Mouse (Mus musculus): Measurements from ENCODE around the gene Astn2. TPM values are rescaled to one million over a fixed set of nuclear protein-coding genes. Genes with fewer than 3 reads are reported as not detected.

The Astn2 gene
- total and polyA plus RNA-seq, 3 experiments, result not detected

DNA sequence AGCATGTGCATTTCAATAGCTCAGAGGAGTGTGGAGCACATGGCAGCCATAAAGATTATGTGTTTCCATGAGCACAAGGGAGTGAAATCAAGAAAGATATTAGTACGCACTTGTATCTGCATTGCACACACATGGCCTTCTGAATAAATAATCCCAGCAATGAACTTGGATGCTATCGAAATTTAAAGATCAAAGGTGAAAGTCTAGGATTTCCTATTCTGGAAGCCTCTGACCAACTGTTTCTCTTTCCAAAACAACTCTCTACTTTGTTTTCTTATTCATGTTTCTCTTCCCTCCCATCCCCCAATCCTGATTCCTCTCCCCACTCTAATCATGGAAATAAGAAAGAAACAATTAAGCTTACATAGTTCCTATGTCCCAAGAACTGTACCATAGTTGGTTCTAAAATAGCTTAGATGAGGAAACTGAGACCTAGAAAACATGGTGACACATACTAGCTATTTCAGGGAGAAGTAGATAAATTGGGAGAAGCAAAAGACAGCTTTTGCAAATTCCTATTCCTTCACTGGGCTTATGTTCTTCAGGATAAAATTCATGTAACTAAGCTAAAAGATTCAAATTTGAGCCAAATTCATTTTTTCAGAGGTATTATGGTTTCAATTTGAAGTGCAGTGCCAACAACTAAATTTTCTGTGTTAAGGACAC, 872.2 kb downstream of the Astn2 start:
- Histone ChIP-seq H3K27me3 (ENCODE audit: control insufficient read depth in 1 of 2, insufficient read depth in 2 of 2, low read length in 2 of 2) (no peaks in the 10 kb centered on the region), H3K36me3 (ENCODE audit: control insufficient read depth in 1 of 2, insufficient read depth in 2 of 2, low read length in 2 of 2) (no peaks in the 10 kb centered on the region), H3K4me1 (ENCODE audit: control insufficient read depth in 1 of 2, insufficient read depth in 2 of 2, low read length in 2 of 2) (no peaks in the 10 kb centered on the region), H3K79me2 (ENCODE audit: control insufficient read depth, insufficient read depth, low read length, poor library complexity) (no peaks in the 10 kb centered on the region), H3K4me3 (ENCODE audit: control insufficient read depth in 1 of 2, insufficient read depth in 1 of 2, low read depth in 2 of 2, low read length in 2 of 2) (no peak overlapping the region), H3K27ac (ENCODE audit: control insufficient read depth, low read depth, low read length) (no peak overlapping the region), H3K9me3 (replicated peaks; ENCODE audit: insufficient read depth, low read length) (no peaks in the 10 kb centered on the region), H3K9ac (ENCODE audit: control insufficient read depth, low read depth, low read length, poor library complexity, severe bottlenecking) (no peak overlapping the region)
- TF ChIP-seq POLR2A (IDR thresholded peaks at IDR 0.05; ENCODE audit: control insufficient read depth in 1 of 2, insufficient read depth in 1 of 2, low read depth in 1 of 2, low read length in 2 of 2, poor library complexity in 1 of 2) (no peak), E2F4 (IDR thresholded peaks at IDR 0.05; ENCODE audit: borderline replicate concordance, low read depth, low read length) (no peak), MYB (IDR thresholded peaks at IDR 0.05; ENCODE audit: low read depth, low read length) (no peak), USF1 (IDR thresholded peaks at IDR 0.05; ENCODE audit: low read depth, low read length) (no peak), ZKSCAN1 (IDR thresholded peaks at IDR 0.05; ENCODE audit: low read depth, low read length) (no peak), HCFC1 (IDR thresholded peaks at IDR 0.05; ENCODE audit: low read depth, low read length) (no peak), NELFE (IDR thresholded peaks at IDR 0.05; ENCODE audit: low read depth, low read length) (no peak), CTCF (IDR thresholded peaks at IDR 0.05 in 2 of 3, conservative IDR thresholded peaks at IDR 0.05 in 1 of 3; ENCODE audit: control insufficient read depth in 1 of 3, insufficient read depth in 1 of 3, low read depth in 2 of 3, low read length in 3 of 3, poor library complexity in 1 of 3, severe bottlenecking in 1 of 3) (no peak), MYC (IDR thresholded peaks at IDR 0.05; ENCODE audit: low read depth, low read length) (no peak), ZC3H11A (IDR thresholded peaks at IDR 0.05; ENCODE audit: low read depth, low read length) (no peak), ELF1 (IDR thresholded peaks at IDR 0.05; ENCODE audit: low read depth, low read length) (no peak), SIN3A (IDR thresholded peaks at IDR 0.05; ENCODE audit: low read length) (no peak), JUND (IDR thresholded peaks at IDR 0.05; ENCODE audit: low read depth, low read length) (no peak)
- no peak for DNase-seq (ENCODE audit: low read depth, low spot score)

DNA sequence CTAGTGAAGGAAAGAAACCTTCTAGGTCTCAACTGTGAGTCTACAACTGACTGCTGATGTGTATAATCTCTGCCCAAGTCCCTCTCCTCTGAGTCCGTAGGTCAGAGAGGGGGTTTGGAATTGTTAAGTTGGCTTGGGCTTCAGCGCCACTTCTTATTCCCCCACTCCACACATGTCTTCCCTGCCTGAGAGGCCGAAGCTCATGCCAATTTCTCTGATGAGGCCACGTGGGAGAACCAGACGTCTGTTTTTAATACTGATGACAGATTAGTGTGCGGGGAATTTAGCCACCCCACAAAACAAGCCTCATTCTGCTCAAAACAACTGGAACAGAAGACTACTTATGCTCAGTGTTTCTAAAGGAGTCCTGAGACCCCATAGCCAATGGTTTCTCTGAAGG, 872.8 kb downstream of the Astn2 start:
- Histone ChIP-seq H3K27ac (ENCODE audit: control insufficient read depth, low read depth, low read length) (no peak overlapping the region), H3K9ac (ENCODE audit: control insufficient read depth, low read depth, low read length, poor library complexity, severe bottlenecking) (no peak overlapping the region), H3K79me2 (ENCODE audit: control insufficient read depth, insufficient read depth, low read length, poor library complexity) (no peaks in the 10 kb centered on the region), H3K27me3 (ENCODE audit: control insufficient read depth in 1 of 2, insufficient read depth in 2 of 2, low read length in 2 of 2) (no peaks in the 10 kb centered on the region), H3K36me3 (ENCODE audit: control insufficient read depth in 1 of 2, insufficient read depth in 2 of 2, low read length in 2 of 2) (no peaks in the 10 kb centered on the region), H3K4me3 (ENCODE audit: control insufficient read depth in 1 of 2, insufficient read depth in 1 of 2, low read depth in 2 of 2, low read length in 2 of 2) (no peak overlapping the region), H3K9me3 (replicated peaks; ENCODE audit: insufficient read depth, low read length) (no peaks in the 10 kb centered on the region), H3K4me1 (ENCODE audit: control insufficient read depth in 1 of 2, insufficient read depth in 2 of 2, low read length in 2 of 2) (no peaks in the 10 kb centered on the region)
- DNase-seq (ENCODE audit: low read depth, low spot score), result no peak
- TF ChIP-seq JUND (IDR thresholded peaks at IDR 0.05; ENCODE audit: low read depth, low read length) (no peak), POLR2A (IDR thresholded peaks at IDR 0.05; ENCODE audit: control insufficient read depth in 1 of 2, insufficient read depth in 1 of 2, low read depth in 1 of 2, low read length in 2 of 2, poor library complexity in 1 of 2) (no peak), MAZ (IDR thresholded peaks at IDR 0.05; ENCODE audit: low read depth, low read length) (no peak), SIN3A (IDR thresholded peaks at IDR 0.05; ENCODE audit: low read length) (no peak), MAFK (IDR thresholded peaks at IDR 0.05; ENCODE audit: borderline replicate concordance, low read depth, low read length) (no peak), ELF1 (IDR thresholded peaks at IDR 0.05; ENCODE audit: low read depth, low read length) (no peak), CHD2 (IDR thresholded peaks at IDR 0.05; ENCODE audit: low read length) (no peak), CHD1 (IDR thresholded peaks at IDR 0.05; ENCODE audit: low read depth, low read length) (no peak), GATA1 (IDR thresholded peaks at IDR 0.05; ENCODE audit: low read depth, low read length) (no peak), TCF12 (IDR thresholded peaks at IDR 0.05; ENCODE audit: low read depth, low read length) (no peak), TBP (IDR thresholded peaks at IDR 0.05; ENCODE audit: low read depth, low read length) (no peak), USF1 (IDR thresholded peaks at IDR 0.05; ENCODE audit: low read depth, low read length) (no peak), ZC3H11A (IDR thresholded peaks at IDR 0.05; ENCODE audit: low read depth, low read length) (no peak), POLR2AphosphoS2 (IDR thresholded peaks at IDR 0.05; ENCODE audit: low read length) (no peak), POLR2AphosphoS5 (IDR thresholded peaks at IDR 0.05; ENCODE audit: borderline replicate concordance, low read depth, low read length) (no peak), TAL1 (IDR thresholded peaks at IDR 0.05; ENCODE audit: low read length) (no peak), KAT2A (conservative IDR thresholded peaks at IDR 0.05; ENCODE audit: low read depth, low read length) (no peak), SMC3 (IDR thresholded peaks at IDR 0.05; ENCODE audit: low read depth, low read length) (no peak), ETS1 (IDR thresholded peaks at IDR 0.05; ENCODE audit: low read depth, low read length) (no peak)

All from MEL (cell line).